ENCODE assay signal across 8 mouse cellular contexts in genomic region chr12:111416921-111417779, GRCm38 (mm10). TPM values are rescaled to one million over a fixed set of nuclear protein-coding genes. Genes with fewer than 3 reads are reported as not detected.
DNase-seq lines count a peak whose midpoint lies in the region; ATAC-seq and TF ChIP-seq lines count a peak whose summit lies in the region.

Exoc3l4 (plus strand) TSS chr12:111417017.

- no peak within 1 kb of the TSS; the same call in 1 of the 2 replicates for H3K9ac ChIP-seq in hindbrain, postnatal 0 days (replicated peaks; ENCODE audit: low read length)
- H3K9ac ChIP-seq in liver, embryonic 14.5 days (replicated peaks) = no peak within 1 kb of the TSS; the same call in 1 of the 2 replicates

- DNase-seq in gastrocnemius, postnatal 10 days = no peak
- DNase-seq in gastrocnemius, adult 18-20 months (ENCODE audit: low spot score) = no peak
- DNase-seq in hindbrain, postnatal 0 days (ENCODE audit: low spot score) = no peak
- DNase-seq in liver, embryonic 14.5 days (ENCODE audit: low read depth in 3 of 3, low spot score in 3 of 3) = no peak
- DNase-seq in retina, postnatal 1 day = peak; percentile 54
- DNase-seq in ovary, postnatal 14 days (ENCODE audit: low spot score) = no peak
- DNase-seq in cerebellum, postnatal 36 days = no peak

- no peak within 1 kb of the TSS for H3K27ac ChIP-seq in embryonic fibroblast, embryonic 13.5 days (ENCODE audit: insufficient read depth, low read length)
- no peak within 1 kb of the TSS for H3K27ac ChIP-seq in hindbrain, postnatal 0 days
- H3K27ac ChIP-seq in liver, embryonic 14.5 days = no peak within 1 kb of the TSS

- peaks cover under 1% of the 10 kb centered on the region; the same call in 1 of the 2 replicates for H3K27me3 ChIP-seq in hindbrain, postnatal 0 days (ENCODE audit: insufficient read depth, low read length)
- H3K27me3 ChIP-seq in liver, embryonic 14.5 days (ENCODE audit: control insufficient read depth, insufficient read depth, low read length) = peaks cover 7% of the 10 kb centered on the region

- no peaks in the 10 kb centered on the region for H3K9me3 ChIP-seq in hindbrain, postnatal 0 days (ENCODE audit: low read length)
- no peaks in the 10 kb centered on the region for H3K9me3 ChIP-seq in liver, embryonic 14.5 days (ENCODE audit: control insufficient read depth, low read length)

- no peak within 1 kb of the TSS for H3K4me3 ChIP-seq in embryonic fibroblast, embryonic 13.5 days (ENCODE audit: insufficient read depth, low read length)
- peak within 1 kb of the TSS; percentile 18 for H3K4me3 ChIP-seq in hindbrain, postnatal 0 days (ENCODE audit: low read length)
- peak within 1 kb of the TSS; percentile 37 to 56 for H3K4me3 ChIP-seq in liver, embryonic 14.5 days (ENCODE audit: insufficient read depth in 1 of 2, low read depth in 2 of 2, low read length in 2 of 2)

- TF ChIP-seq POLR2A in embryonic fibroblast, embryonic 13.5 days (IDR thresholded peaks at IDR 0.05; ENCODE audit: low read depth, low read length) = 0 out of 2 replicates have a peak, but pooled peaks have one; percentile 15

- no peak for TF ChIP-seq EP300 in liver, embryonic 14.5 days (IDR thresholded peaks at IDR 0.05; ENCODE audit: low read depth)

- peak within 1 kb of the TSS; percentile 49 for H3K4me2 ChIP-seq in hindbrain, postnatal 0 days (ENCODE audit: low read depth, low read length)
- H3K4me2 ChIP-seq in liver, embryonic 14.5 days (ENCODE audit: low read depth) = peak within 1 kb of the TSS; percentile 51

- TF ChIP-seq CTCF in embryonic fibroblast, embryonic 13.5 days (IDR thresholded peaks at IDR 0.05; ENCODE audit: borderline replicate concordance, insufficient read depth, low read length) = no peak
- TF ChIP-seq CTCF in hindbrain, postnatal 0 days (IDR thresholded peaks at IDR 0.05; ENCODE audit: low read depth) = no peak
- TF ChIP-seq CTCF in liver, embryonic 14.5 days (IDR thresholded peaks at IDR 0.05; ENCODE audit: low read depth) = no peak

- 8% methylated on average over 17 of the region's 17 CpGs for WGBS in hindbrain, postnatal 0 days
- WGBS in liver, embryonic 14.5 days (ENCODE audit: insufficient replicate concordance) = 5% methylated on average over 17 of the region's 17 CpGs

- no peaks in the 10 kb centered on the region for H3K4me1 ChIP-seq in embryonic fibroblast, embryonic 13.5 days (ENCODE audit: control insufficient read depth, insufficient read depth, low read length)
- H3K4me1 ChIP-seq in hindbrain, postnatal 0 days (ENCODE audit: insufficient read depth, low read length) = no peaks in the 10 kb centered on the region
- peaks cover 7 to 19% of the 10 kb centered on the region in 2 experiments; a peak in 3 of 4 replicates for H3K4me1 ChIP-seq in liver, embryonic 14.5 days (replicated peaks; ENCODE audit: control insufficient read depth in 2 of 2, insufficient read depth in 2 of 2, low read length in 1 of 2)

- H3K36me3 ChIP-seq in hindbrain, postnatal 0 days (ENCODE audit: insufficient read depth, low read length) = no peaks in the 10 kb centered on the region
- H3K36me3 ChIP-seq in liver, embryonic 14.5 days (replicated peaks; ENCODE audit: control insufficient read depth, insufficient read depth, low read depth) = no peaks in the 10 kb centered on the region

- ATAC-seq in hindbrain, postnatal 0 days = no peak
- peak; percentile 55 for ATAC-seq in liver, embryonic 14.5 days (ENCODE audit: insufficient read depth)

RNA-seq across cellular contexts. Expression of gene Exoc3l4, which starts in this region (rescaled TPM):
- total RNA-seq in gastrocnemius, postnatal 10 days (2021) = 10 to 100 TPM; 20.3 to 26.0 TPM
- 1 to 10 TPM; 2.0 to 3.4 TPM for total RNA-seq in gastrocnemius, adult 18-20 months (2021)
- polyA plus RNA-seq in embryonic fibroblast, embryonic 13.5 days (2011; ENCODE audit: insufficient read length, low read depth, missing spikeins) = 6.2 and 6.4 TPM in 2 replicates
- 0.99 and 2.9 TPM in 2 replicates for total RNA-seq in hindbrain, postnatal 0 days (2014; rRNA removed)
- 1.7 and 2.3 TPM in 2 replicates for polyA plus RNA-seq in hindbrain, postnatal 0 days (2015; fragmentation: Nextera tagmentation; extraction: Ambion mirVana)
- 18.1 and 20.1 TPM in 2 replicates for polyA plus RNA-seq in liver, embryonic 14.5 days (2012; rRNA removed)
- polyA plus RNA-seq in liver, embryonic 14.5 days (2014; fragmentation: Nextera tagmentation; extraction: Ambion mirVana) = 15.8 and 19.3 TPM in 2 replicates
